Mouse (Mus musculus) midbrain, postnatal 0 days (tissue): ENCODE measurements around the gene Epha3. TPM values are rescaled to one million over a fixed set of nuclear protein-coding genes. Genes with fewer than 3 reads are reported as not detected.

ENCODE experiments used
- ATAC-seq: fragments of 200-750 bp; cut with Nextera tagmentation; 2 replicates; pipeline ENCODE4 v1.8.0; 2017; ENCODE audit warnings: moderate number of reproducible peaks, mild to moderate bottlenecking, moderate TSS enrichment, moderate library complexity; ENCODE audit not compliant: low FRiP score
- DNase-seq: peaks from one replicate; pipeline ENCODE4 v3.0.0-alpha.2; 2015; ENCODE audit warnings: low spot score
- H3K27ac ChIP-seq: fragments of 300-500 bp; sonication (generic); 2 replicates; pipeline ENCODE4 v1.5.1; 2014; ENCODE audit warnings: low read depth, mild to moderate bottlenecking, low read length, mixed read lengths
- H3K27me3 ChIP-seq: fragments of 300-500 bp; sonication (generic); 2 replicates; pipeline ENCODE4 v1.6.1; 2014; ENCODE audit warnings: low read length, control low read depth, mixed read lengths; ENCODE audit not compliant: insufficient read depth
- H3K36me3 ChIP-seq: fragments of 300-500 bp; sonication (generic); 2 replicates; pipeline ENCODE4 v1.6.1; 2014; ENCODE audit warnings: low read length, control low read depth, mixed read lengths; ENCODE audit not compliant: insufficient read depth
- H3K4me1 ChIP-seq: fragments of 300-500 bp; sonication (generic); 2 replicates; pipeline ENCODE4 v1.6.1; 2014; ENCODE audit warnings: mild to moderate bottlenecking, control low read depth, antibody characterized with exemption, low read length, mixed read lengths; ENCODE audit not compliant: insufficient read depth
- H3K4me2 ChIP-seq: fragments of 300-500 bp; sonication (generic); 2 replicates; pipeline ENCODE4 v1.6.1; 2014; ENCODE audit warnings: low read depth, mild to moderate bottlenecking, low read length, mixed read lengths; ENCODE audit not compliant: poor library complexity, severe bottlenecking
- H3K4me3 ChIP-seq: fragments of 300-500 bp; sonication (generic); 2 replicates; pipeline ENCODE4 v1.5.1; 2014; ENCODE audit warnings: low read depth, mild to moderate bottlenecking, low read length, moderate library complexity
- H3K9ac ChIP-seq: fragments of 300-500 bp; sonication (generic); replicated peaks from 2 replicates; pipeline ENCODE4 v1.6.1; 2014; ENCODE audit warnings: mild to moderate bottlenecking, low read length, moderate library complexity, mixed read lengths; ENCODE audit not compliant: poor library complexity, severe bottlenecking
- H3K9me3 ChIP-seq: fragments of 300-500 bp; sonication (generic); 2 replicates; pipeline ENCODE4 v1.6.1; 2016; ENCODE audit warnings: low read length, control low read depth
- CTCF ChIP-seq: IDR thresholded peaks from 2 replicates; pipeline ENCODE4 v1.5.1; 2016; ENCODE audit warnings: antibody characterized with exemption, mild to moderate bottlenecking
- WGBS: fragments of 180-500 bp; shearing (Covaris S2); extraction: QIAGEN DNeasy Blood & Tissue Kit; methylation state at CpG from one replicate; pipeline ENCODE4 v1.1.7; 2014; 5-methylcytosine and 5-hydroxymethylcytosine counted together
- polyA plus RNA-seq: library from polyadenylated mRNA; unstranded; fragments of >200 nt; fragmentation: Nextera tagmentation; extraction: Ambion mirVana; gene quantifications from 2 replicates; pipeline ENCODE4 v1.2.1, GENCODE M21; 2015
- total RNA-seq: library from RNA; depleted of rRNA; stranded (reverse); fragments of >200 nt; gene quantifications from 2 replicates; pipeline ENCODE4 v1.2.3, GENCODE M21; 2014

The Epha3 gene
- total and polyA plus RNA-seq, 2 experiments from 2014 or later, result 8.6 to 11.5 TPM

GRCm38 (mm10) chr16:63717317-63717716 is 146.7 kb downstream of the Epha3 start:
- ATAC-seq, result no peak
- Histone ChIP-seq H3K9me3 (no peaks in the 10 kb centered on the region), H3K36me3 (no peaks in the 10 kb centered on the region), H3K4me1 (no peaks in the 10 kb centered on the region), H3K27ac (no peak overlapping the region), H3K4me2 (no peak overlapping the region), H3K9ac (no peak overlapping the region), H3K4me3 (no peak overlapping the region), H3K27me3 (no peaks in the 10 kb centered on the region)
- no peak for TF ChIP-seq CTCF
- WGBS, result 96% methylated on average over 4 of the region's 4 CpGs
- no peak for DNase-seq

GRCm38 (mm10) chr16:63706912-63707868 is 156.8 kb downstream of the Epha3 start:
- Histone ChIP-seq H3K27me3 (no peaks in the 10 kb centered on the region), H3K27ac (no peak overlapping the region), H3K4me3 (no peak overlapping the region), H3K9me3 (no peaks in the 10 kb centered on the region), H3K4me1 (no peaks in the 10 kb centered on the region), H3K4me2 (no peak overlapping the region), H3K36me3 (no peaks in the 10 kb centered on the region), H3K9ac (no peak overlapping the region)
- ATAC-seq (no peak), DNase-seq (no peak)
- TF ChIP-seq CTCF, result no peak
- 78% methylated on average over 17 of the region's 17 CpGs for WGBS

GRCm38 (mm10) chr16:63689371-63689770 is 174.6 kb downstream of the Epha3 start:
- Histone ChIP-seq H3K27ac (no peak overlapping the region), H3K27me3 (no peaks in the 10 kb centered on the region), H3K9ac (no peak overlapping the region), H3K36me3 (no peaks in the 10 kb centered on the region), H3K4me3 (no peak overlapping the region), H3K9me3 (no peaks in the 10 kb centered on the region), H3K4me1 (no peaks in the 10 kb centered on the region), H3K4me2 (no peak overlapping the region)
- 91% methylated on average over 3 of the region's 3 CpGs for WGBS
- ATAC-seq (no peak), DNase-seq (no peak)
- no peak for TF ChIP-seq CTCF

GRCm38 (mm10) chr16:63684211-63684610 is 179.8 kb downstream of the Epha3 start:
- TF ChIP-seq CTCF, result no peak
- Histone ChIP-seq H3K4me3 (no peak overlapping the region), H3K27ac (no peak overlapping the region), H3K27me3 (no peaks in the 10 kb centered on the region), H3K4me1 (no peaks in the 10 kb centered on the region), H3K4me2 (no peak overlapping the region), H3K9ac (no peak overlapping the region), H3K9me3 (no peaks in the 10 kb centered on the region), H3K36me3 (no peaks in the 10 kb centered on the region)
- DNase-seq, result no peak
- ATAC-seq, result no peak
- 82% methylated on average over 4 of the region's 4 CpGs for WGBS

GRCm38 (mm10) chr16:63674426-63674825 is 189.5 kb downstream of the Epha3 start:
- 49% methylated on average over 1 of the region's 1 CpGs for WGBS
- H3K9me3 ChIP-seq, result no peaks in the 10 kb centered on the region
- H3K27me3 ChIP-seq, result no peaks in the 10 kb centered on the region
- DNase-seq, result peak; percentile 6
- H3K27ac ChIP-seq, result no peak overlapping the region
- H3K4me3 ChIP-seq, result no peak overlapping the region
- H3K36me3 ChIP-seq, result no peaks in the 10 kb centered on the region
- no peak overlapping the region for H3K9ac ChIP-seq
- H3K4me1 ChIP-seq, result no peaks in the 10 kb centered on the region
- TF ChIP-seq CTCF, result no peak
- no peak for ATAC-seq
- no peak overlapping the region for H3K4me2 ChIP-seq

GRCm38 (mm10) chr16:63673236-63673840 is 190.6 kb downstream of the Epha3 start:
- WGBS, result 89% methylated on average over 9 of the region's 9 CpGs
- TF ChIP-seq CTCF, result no peak
- H3K27ac ChIP-seq, result no peak overlapping the region
- no peak overlapping the region for H3K4me2 ChIP-seq
- no peaks in the 10 kb centered on the region for H3K4me1 ChIP-seq
- H3K9ac ChIP-seq, result no peak overlapping the region
- no peak for ATAC-seq
- H3K36me3 ChIP-seq, result no peaks in the 10 kb centered on the region
- H3K4me3 ChIP-seq, result no peak overlapping the region
- peak; percentile 61 for DNase-seq
- H3K27me3 ChIP-seq, result no peaks in the 10 kb centered on the region
- no peaks in the 10 kb centered on the region for H3K9me3 ChIP-seq
